Mouse (Mus musculus) embryonic facial prominence, embryonic 12.5 days (tissue): Measurements from ENCODE around the gene Gm3336. TPM values are rescaled to one million over a fixed set of nuclear protein-coding genes. Genes with fewer than 3 reads are reported as not detected.

ENCODE experiments used
- ATAC-seq: fragments of 200-750 bp; cut with Nextera tagmentation; 2 replicates; pipeline ENCODE4 v1.8.0; 2017; ENCODE audit not compliant: insufficient number of reproducible peaks, insufficient read depth, low FRiP score, low TSS enrichment
- H3K27ac ChIP-seq: fragments of 300-500 bp; sonication (generic); 2 replicates; pipeline ENCODE4 v1.5.1; 2016; ENCODE audit warnings: mild to moderate bottlenecking
- H3K27me3 ChIP-seq: fragments of 300-500 bp; sonication (generic); 2 replicates; pipeline ENCODE4 v1.6.1; 2016; ENCODE audit warnings: mild to moderate bottlenecking, moderate library complexity
- H3K36me3 ChIP-seq: fragments of 300-500 bp; sonication (generic); 2 replicates; pipeline ENCODE4 v1.6.1; 2016; ENCODE audit warnings: mild to moderate bottlenecking
- H3K4me1 ChIP-seq: fragments of 300-500 bp; sonication (generic); 2 replicates; pipeline ENCODE4 v1.6.1; 2016
- H3K4me2 ChIP-seq: fragments of 300-500 bp; sonication (generic); replicated peaks from 2 replicates; pipeline ENCODE4 v1.6.1; 2016; ENCODE audit warnings: mild to moderate bottlenecking, moderate library complexity
- H3K4me3 ChIP-seq: fragments of 300-500 bp; sonication (generic); 2 replicates; pipeline ENCODE4 v1.5.1; 2016; ENCODE audit warnings: mild to moderate bottlenecking
- H3K9ac ChIP-seq: fragments of 300-500 bp; sonication (generic); 2 replicates; pipeline ENCODE4 v1.6.1; 2016; ENCODE audit warnings: mild to moderate bottlenecking, moderate library complexity
- H3K9me3 ChIP-seq: fragments of 300-500 bp; sonication (generic); 2 replicates; pipeline ENCODE4 v1.6.1; 2016; ENCODE audit warnings: mild to moderate bottlenecking, moderate library complexity
- WGBS: fragments of 180-500 bp; shearing (Covaris S2); methylation state at CpG from one replicate; pipeline ENCODE4 v1.1.7; 2016; 5-methylcytosine and 5-hydroxymethylcytosine counted together
- polyA plus RNA-seq: library from polyadenylated mRNA; unstranded; fragments of >200 nt; fragmentation: Nextera tagmentation; extraction: Ambion mirVana; gene quantifications from 2 replicates; pipeline ENCODE4 v1.2.1, GENCODE M21; 2016

Gene Gm3336
- polyA plus RNA-seq, 1 experiment from 2014 or later = not detected

- no peak overlapping the region for H3K4me2 ChIP-seq
- peaks cover 11% of the 10 kb centered on the region; the same call in 1 of the 2 replicates for H3K36me3 ChIP-seq
- H3K4me3 ChIP-seq = no peak overlapping the region
- WGBS = 86% methylated on average over 1 of the region's 1 CpGs
- peaks cover 30% of the 10 kb centered on the region for H3K4me1 ChIP-seq
- H3K9me3 ChIP-seq = no peaks in the 10 kb centered on the region
- H3K27me3 ChIP-seq = no peaks in the 10 kb centered on the region
- ATAC-seq = no peak
- no peak overlapping the region for H3K9ac ChIP-seq
- H3K27ac ChIP-seq = no peak overlapping the region
These were observed 43.8 kb downstream of the Gm3336 start for GRCm38 (mm10) chr8:70762118-70762517.

- Histone ChIP-seq H3K9ac (no peak overlapping the region), H3K27ac (no peak overlapping the region), H3K27me3 (no peaks in the 10 kb centered on the region), H3K9me3 (no peaks in the 10 kb centered on the region), H3K4me2 (no peak overlapping the region), H3K36me3 (peaks cover 12% of the 10 kb centered on the region), H3K4me1 (peaks cover 30% of the 10 kb centered on the region), H3K4me3 (no peak overlapping the region)
- whole genome bisulfite sequencing = 4% methylated on average over 3 of the region's 3 CpGs
- ATAC-seq = no peak
These were observed 45.0 kb downstream of the Gm3336 start for GRCm38 (mm10) chr8:70763354-70763753.

GRCm38 (mm10) chr8:70764026-70764425, 45.7 kb downstream of the Gm3336 start:
- Histone ChIP-seq H3K27ac (no peak overlapping the region), H3K36me3 (peaks cover 16% of the 10 kb centered on the region), H3K27me3 (no peaks in the 10 kb centered on the region), H3K4me2 (no peak overlapping the region), H3K9me3 (no peaks in the 10 kb centered on the region), H3K4me3 (no peak overlapping the region), H3K9ac (no peak overlapping the region), H3K4me1 (peaks cover 28% of the 10 kb centered on the region)
- no peak for ATAC-seq
- WGBS = 88% methylated on average over 8 of the region's 8 CpGs

GRCm38 (mm10) chr8:70764676-70765075, 46.3 kb downstream of the Gm3336 start:
- no peak for ATAC-seq
- Histone ChIP-seq H3K27me3 (no peaks in the 10 kb centered on the region), H3K27ac (no peak overlapping the region), H3K4me3 (no peak overlapping the region), H3K9ac (no peak overlapping the region), H3K4me1 (peaks cover 24% of the 10 kb centered on the region), H3K9me3 (no peaks in the 10 kb centered on the region), H3K36me3 (peaks cover 18% of the 10 kb centered on the region), H3K4me2 (peak overlapping the region; percentile 85; the same call in 1 of the 2 replicates)
- WGBS = 94% methylated on average over 13 of the region's 13 CpGs

GRCm38 (mm10) chr8:70765329-70765728, 47.0 kb downstream of the Gm3336 start:
- H3K9me3 ChIP-seq = no peaks in the 10 kb centered on the region
- H3K4me1 ChIP-seq = peaks cover 17% of the 10 kb centered on the region
- H3K9ac ChIP-seq = 0 out of 2 replicates have a peak overlapping the region, but pooled peaks have one; percentile 55
- H3K4me2 ChIP-seq = peak overlapping the region; percentile 85
- H3K27me3 ChIP-seq = no peaks in the 10 kb centered on the region
- 78% methylated on average over 9 of the region's 9 CpGs for WGBS
- no peak for ATAC-seq
- peak overlapping the region; percentile 39 for H3K4me3 ChIP-seq
- H3K27ac ChIP-seq = no peak overlapping the region
- H3K36me3 ChIP-seq = peaks cover 22% of the 10 kb centered on the region

- H3K36me3 ChIP-seq = peaks cover 28% of the 10 kb centered on the region
- H3K9me3 ChIP-seq = no peaks in the 10 kb centered on the region
- H3K4me3 ChIP-seq = peak overlapping the region; percentile 39
- no peaks in the 10 kb centered on the region for H3K27me3 ChIP-seq
- 0 out of 2 replicates have a peak overlapping the region, but pooled peaks have one; percentile 1 for H3K27ac ChIP-seq
- 2% methylated on average over 34 of the region's 34 CpGs for WGBS
- peak overlapping the region; percentile 55 for H3K9ac ChIP-seq
- H3K4me1 ChIP-seq = peaks cover 17% of the 10 kb centered on the region
- H3K4me2 ChIP-seq = peak overlapping the region; percentile 85
- ATAC-seq = no peak
These were observed 47.7 kb downstream of the Gm3336 start for GRCm38 (mm10) chr8:70765838-70766570.

GRCm38 (mm10) chr8:70766571-70767440, 48.5 kb downstream of the Gm3336 start:
- Histone ChIP-seq H3K4me1 (peaks cover 13% of the 10 kb centered on the region), H3K36me3 (peaks cover 36% of the 10 kb centered on the region), H3K27me3 (no peaks in the 10 kb centered on the region), H3K9me3 (no peaks in the 10 kb centered on the region), H3K27ac (peak overlapping the region; percentile 19; the same call in 1 of the 2 replicates), H3K4me3 (peak overlapping the region; percentile 39), H3K9ac (peak overlapping the region; percentile 55), H3K4me2 (peak overlapping the region; percentile 85)
- WGBS = 9% methylated on average over 21 of the region's 21 CpGs
- peak; percentile 11; the same call in 1 of the 2 replicates for ATAC-seq

- Histone ChIP-seq H3K27ac (no peak overlapping the region), H3K4me1 (peaks cover 16% of the 10 kb centered on the region), H3K4me2 (no peak overlapping the region), H3K36me3 (peaks cover 43% of the 10 kb centered on the region), H3K4me3 (no peak overlapping the region), H3K9ac (no peak overlapping the region), H3K9me3 (no peaks in the 10 kb centered on the region), H3K27me3 (no peaks in the 10 kb centered on the region)
- 82% methylated on average over 6 of the region's 6 CpGs for WGBS
- no peak for ATAC-seq
These were observed 49.2 kb downstream of the Gm3336 start for GRCm38 (mm10) chr8:70767503-70767902.

GRCm38 (mm10) chr8:70768231-70768776, 50.0 kb downstream of the Gm3336 start:
- no peak for ATAC-seq
- Histone ChIP-seq H3K27ac (no peak overlapping the region), H3K27me3 (no peaks in the 10 kb centered on the region), H3K9me3 (no peaks in the 10 kb centered on the region), H3K4me1 (peaks cover 18% of the 10 kb centered on the region), H3K36me3 (peaks cover 51% of the 10 kb centered on the region), H3K9ac (no peak overlapping the region), H3K4me3 (no peak overlapping the region), H3K4me2 (no peak overlapping the region)
- 96% methylated on average over 32 of the region's 32 CpGs for WGBS

GRCm38 (mm10) chr8:70768956-70769355, 50.6 kb downstream of the Gm3336 start:
- 85% methylated on average over 16 of the region's 16 CpGs for WGBS
- Histone ChIP-seq H3K36me3 (peaks cover 55% of the 10 kb centered on the region), H3K4me2 (no peak overlapping the region), H3K27me3 (no peaks in the 10 kb centered on the region), H3K9me3 (no peaks in the 10 kb centered on the region), H3K27ac (no peak overlapping the region), H3K9ac (no peak overlapping the region), H3K4me1 (peaks cover 23% of the 10 kb centered on the region), H3K4me3 (no peak overlapping the region)
- ATAC-seq = no peak

GRCm38 (mm10) chr8:70769359-70769758, 51.0 kb downstream of the Gm3336 start:
- H3K36me3 ChIP-seq = peaks cover 58% of the 10 kb centered on the region
- 6% methylated on average over 26 of the region's 26 CpGs for WGBS
- H3K27ac ChIP-seq = no peak overlapping the region
- H3K4me1 ChIP-seq = peaks cover 27% of the 10 kb centered on the region
- H3K9ac ChIP-seq = no peak overlapping the region; the same call in 1 of the 2 replicates
- no peak overlapping the region for H3K4me2 ChIP-seq
- H3K27me3 ChIP-seq = no peaks in the 10 kb centered on the region
- H3K9me3 ChIP-seq = no peaks in the 10 kb centered on the region
- peak; percentile 24; the same call in 1 of the 2 replicates for ATAC-seq
- H3K4me3 ChIP-seq = no peak overlapping the region
